Mouse (Mus musculus) small intestine, adult 2 months (tissue): ENCODE data around the gene Ercc4. TPM values are rescaled to one million over a fixed set of nuclear protein-coding genes. Genes with fewer than 3 reads are reported as not detected.
A peak's percentile ranks its signal among the peaks of the same experiment; 100 is the strongest.
"Not testable (repeated sequence)": the region's sequence is repeated elsewhere in the genome, so short reads cannot be mapped to it uniquely, and the experiment has no call there.

Experiments used
- H3K27ac ChIP-seq: fragments of 200-500 bp; 2 replicates; pipeline ENCODE4 v1.5.1; 2012; ENCODE audit warnings: low read depth, low read length, control low read depth, inconsistent platforms; ENCODE audit not compliant: insufficient read depth
- H3K27me3 ChIP-seq: fragments of 200-500 bp; 2 replicates; pipeline ENCODE4 v1.6.1; 2012; ENCODE audit warnings: mild to moderate bottlenecking, moderate library complexity, low read length, inconsistent platforms; ENCODE audit not compliant: control insufficient read depth, insufficient read depth
- H3K36me3 ChIP-seq: fragments of 200-500 bp; 2 replicates; pipeline ENCODE4 v1.6.1; 2012; ENCODE audit warnings: mild to moderate bottlenecking, low read length, control low read depth, inconsistent platforms; ENCODE audit not compliant: control insufficient read depth, insufficient read depth
- H3K4me1 ChIP-seq: fragments of 200-500 bp; 2 replicates; pipeline ENCODE4 v1.6.1; 2012; ENCODE audit warnings: low read length, inconsistent platforms, mixed read lengths; ENCODE audit not compliant: control insufficient read depth, insufficient read depth, insufficient read length
- H3K4me3 ChIP-seq: fragments of 200-500 bp; 2 replicates; pipeline ENCODE4 v1.5.1; 2012; ENCODE audit warnings: low read depth, mild to moderate bottlenecking, control low read depth, inconsistent platforms, low read length, moderate library complexity
- CTCF ChIP-seq: fragments of 200-500 bp; IDR thresholded peaks from 2 replicates; pipeline ENCODE4 v1.5.1; 2012; ENCODE audit warnings: low read depth, mild to moderate bottlenecking, control low read depth, inconsistent platforms, low read length, moderate library complexity, mixed read lengths; ENCODE audit not compliant: insufficient replicate concordance, insufficient read length; ENCODE audit errors: extremely low read depth
- POLR2A ChIP-seq: fragments of 200-500 bp; IDR thresholded peaks from 2 replicates; pipeline ENCODE4 v1.6.1; 2012; ENCODE audit warnings: low read depth, mild to moderate bottlenecking, control low read depth, inconsistent platforms, low read length, moderate library complexity
- WGBS: fragments of 180-500 bp; shearing (Covaris S2); methylation state at CpG from one replicate; pipeline ENCODE4 v1.1.7; 2018; 5-methylcytosine and 5-hydroxymethylcytosine counted together
- polyA plus RNA-seq: library from polyadenylated mRNA; depleted of rRNA; stranded (reverse); fragments of >200 nt; gene quantifications from 2 replicates; pipeline ENCODE4 v1.2.3, GENCODE M21; 2012

The Ercc4 gene
- polyA plus RNA-seq, 1 experiment = 10.9 TPM

DNA sequence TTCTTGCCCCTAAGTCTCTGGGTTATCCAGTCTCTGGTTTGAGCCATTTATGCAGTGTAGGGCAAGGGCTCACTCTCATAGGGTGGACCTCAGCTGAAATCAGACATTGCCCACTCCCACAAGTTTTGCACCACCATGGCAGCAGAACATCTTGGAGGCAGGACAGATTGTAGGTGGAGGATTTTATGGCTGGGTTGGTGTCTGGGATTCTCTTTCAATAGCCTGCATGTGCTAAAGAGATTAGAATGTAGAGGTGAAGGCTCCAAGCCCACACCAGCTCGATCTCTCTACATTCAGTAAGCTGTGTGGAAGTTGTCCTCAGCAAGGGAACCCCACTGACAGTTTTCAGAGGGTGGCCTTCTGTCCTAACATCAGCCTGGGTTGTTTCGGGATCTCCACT, 5.3 kb downstream of the Ercc4 start:
- H3K27ac ChIP-seq = no peak overlapping the region
- peaks cover 4% of the 10 kb centered on the region; the same call in 1 of the 2 replicates for H3K4me1 ChIP-seq
- peaks cover 20% of the 10 kb centered on the region for H3K36me3 ChIP-seq
- H3K27me3 ChIP-seq = no peaks in the 10 kb centered on the region
- 94% methylated on average over 2 of the region's 2 CpGs for WGBS
- TF ChIP-seq POLR2A (no peak), CTCF (no peak)
- H3K4me3 ChIP-seq = no peak overlapping the region

DNA sequence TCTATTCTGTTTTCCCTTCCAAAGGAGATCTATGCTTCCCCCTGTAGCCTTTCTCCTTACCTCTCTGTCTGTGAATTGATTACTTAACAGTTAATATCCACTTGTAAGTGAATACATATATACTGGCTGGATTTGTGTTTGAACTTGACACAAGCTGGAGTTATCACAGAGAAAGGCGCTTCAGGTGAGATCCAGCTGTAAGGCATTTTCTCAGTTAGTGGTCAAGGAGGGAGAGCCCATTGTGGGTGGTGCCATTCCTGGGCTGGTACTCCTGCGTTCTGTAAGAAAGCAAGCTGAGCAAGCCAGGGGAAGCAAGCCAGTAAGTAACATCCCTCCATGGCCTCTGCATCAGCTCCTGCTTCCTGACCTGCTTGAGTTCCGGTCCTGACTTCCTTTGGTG, 6.0 kb downstream of the Ercc4 start:
- not testable (repeated sequence) for H3K27ac ChIP-seq, H3K4me1 ChIP-seq, H3K4me3 ChIP-seq, H3K27me3 ChIP-seq
- H3K36me3 ChIP-seq = peaks cover 20% of the 10 kb centered on the region
- 92% methylated on average over 3 of the region's 3 CpGs for WGBS

DNA sequence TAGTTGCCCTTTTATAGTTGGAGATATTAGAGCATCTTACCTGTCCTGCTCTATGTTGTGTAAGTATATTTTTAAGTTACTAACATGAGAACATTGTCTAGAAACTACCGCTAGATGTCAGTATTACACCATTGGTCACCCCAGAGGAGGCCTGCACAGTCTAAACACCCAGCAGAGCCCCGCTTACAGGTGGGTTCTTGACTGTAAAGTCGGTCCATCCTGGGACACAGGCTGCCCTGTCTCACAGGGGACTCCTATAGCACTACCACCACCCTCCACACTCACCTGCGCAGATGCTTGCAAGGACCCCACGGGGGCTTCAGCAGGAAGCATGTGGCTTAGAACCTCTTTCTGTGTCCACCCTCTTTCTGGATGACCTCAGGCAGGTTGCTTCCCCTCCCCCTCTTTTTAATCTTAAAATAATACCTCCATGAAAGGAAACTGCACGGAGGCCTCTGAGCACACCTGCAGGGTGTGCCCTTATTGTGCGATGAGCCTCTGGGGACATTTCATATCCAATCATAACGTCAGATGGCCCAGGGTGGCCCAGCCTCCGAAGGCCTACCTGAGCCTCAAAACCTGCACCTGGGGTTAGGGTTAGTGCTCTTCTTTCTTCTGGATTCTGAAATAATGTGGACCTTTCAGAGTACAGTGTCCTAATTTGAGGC, 7.9 kb downstream of the Ercc4 start:
- no peaks in the 10 kb centered on the region for H3K4me1 ChIP-seq
- 54% methylated on average over 9 of the region's 9 CpGs for WGBS
- TF ChIP-seq CTCF = peak; percentile 64; the same call in 1 of the 2 replicates
- no peak for TF ChIP-seq POLR2A
- H3K4me3 ChIP-seq = no peak overlapping the region
- no peak overlapping the region for H3K27ac ChIP-seq
- peaks cover 29% of the 10 kb centered on the region for H3K36me3 ChIP-seq
- H3K27me3 ChIP-seq = no peaks in the 10 kb centered on the region

DNA sequence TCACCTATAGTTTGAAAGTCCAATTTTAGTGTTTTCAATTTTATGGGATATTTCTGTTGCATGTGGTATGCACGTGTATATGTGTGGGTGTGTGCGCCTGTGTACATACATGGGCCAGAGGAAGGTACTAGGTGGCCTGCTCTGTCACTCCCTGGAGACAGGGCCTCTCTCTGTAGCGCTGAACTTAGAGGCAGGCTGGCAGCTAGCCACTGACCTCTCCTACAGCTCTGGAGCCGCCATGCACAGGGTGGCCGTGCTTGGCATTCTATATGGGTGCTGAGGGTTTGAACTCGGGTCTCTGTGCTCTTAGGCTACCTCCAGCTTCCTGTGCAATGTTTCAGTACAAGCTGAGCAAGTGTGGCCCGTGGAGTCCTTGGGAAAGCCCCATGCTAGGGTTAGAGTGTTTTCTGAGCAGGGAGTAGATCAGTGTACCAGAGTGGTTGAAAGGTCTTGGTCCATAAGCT, 8.5 kb downstream of the Ercc4 start:
- 90% methylated on average over 7 of the region's 7 CpGs for WGBS
- no peak overlapping the region for H3K27ac ChIP-seq
- no peaks in the 10 kb centered on the region for H3K27me3 ChIP-seq
- H3K4me1 ChIP-seq = no peaks in the 10 kb centered on the region
- TF ChIP-seq CTCF (no peak), POLR2A (no peak)
- peaks cover 28% of the 10 kb centered on the region for H3K36me3 ChIP-seq
- H3K4me3 ChIP-seq = no peak overlapping the region

DNA sequence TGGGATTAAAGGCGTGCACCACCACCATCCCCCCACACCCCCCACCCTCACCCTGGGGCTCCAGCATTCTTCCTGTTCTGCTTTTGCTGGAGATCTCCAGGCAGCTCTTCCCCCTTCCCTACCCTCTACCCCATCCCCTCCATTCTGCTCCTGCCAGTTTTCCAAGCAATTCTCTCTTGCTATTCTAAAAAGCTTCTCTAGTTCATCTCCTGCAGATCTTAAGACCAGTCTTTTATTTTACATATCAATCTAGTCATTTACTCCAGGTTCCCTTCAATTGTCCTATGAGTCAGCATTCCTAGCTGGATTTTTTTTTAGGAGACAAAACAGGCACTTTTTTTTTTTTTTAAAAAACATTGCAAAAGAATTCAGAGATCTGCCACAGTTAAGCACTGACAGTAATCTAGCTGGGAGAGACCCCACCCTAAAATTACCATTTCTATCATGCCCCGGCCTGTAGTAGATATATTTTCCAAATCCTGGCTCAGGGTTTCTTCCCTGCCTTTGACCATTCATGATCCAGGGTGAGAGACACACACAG, 9.3 kb downstream of the Ercc4 start:
- Histone ChIP-seq H3K4me3 (no peak overlapping the region), H3K27ac (no peak overlapping the region), H3K27me3 (no peaks in the 10 kb centered on the region), H3K36me3 (peaks cover 28% of the 10 kb centered on the region), H3K4me1 (no peaks in the 10 kb centered on the region)
- WGBS = 93% methylated on average over 2 of the region's 2 CpGs
- TF ChIP-seq CTCF (no peak), POLR2A (no peak)

DNA sequence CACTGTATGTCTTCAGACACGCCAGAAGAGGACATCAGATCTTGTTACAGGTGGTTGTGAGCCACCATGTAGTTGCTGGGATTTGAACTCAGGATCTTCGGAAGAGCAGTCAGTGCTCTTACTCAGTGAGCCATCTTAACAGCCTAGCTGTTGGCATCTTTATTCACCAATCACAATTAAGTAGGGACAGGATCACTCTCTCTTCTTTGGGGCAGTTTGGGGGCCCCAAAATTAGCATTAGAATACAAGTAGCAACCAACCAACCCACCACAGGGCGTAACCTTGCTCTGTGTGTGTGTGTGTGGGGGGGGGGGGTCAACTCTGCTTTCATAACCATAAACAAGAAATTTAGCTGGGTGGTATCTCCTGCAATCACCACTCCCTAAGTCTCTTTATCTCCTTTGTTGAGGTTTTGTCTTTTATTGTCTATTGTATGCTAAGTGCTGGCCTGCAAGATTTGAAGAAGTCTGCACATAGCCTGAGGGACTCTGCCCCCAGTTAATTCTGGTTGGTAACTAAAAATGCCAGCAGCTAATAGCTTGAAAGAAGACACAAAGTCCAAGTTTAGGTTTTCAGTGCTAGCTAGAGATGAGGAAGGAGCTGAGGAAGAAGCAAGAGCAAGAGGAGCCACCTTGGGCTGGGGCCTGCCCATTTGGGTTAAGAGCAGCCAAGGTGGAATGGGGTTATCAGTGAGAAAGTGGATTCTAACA, 10.3 kb downstream of the Ercc4 start:
- no peaks in the 10 kb centered on the region for H3K4me1 ChIP-seq
- H3K27ac ChIP-seq = no peak overlapping the region
- 91% methylated on average over 3 of the region's 3 CpGs for WGBS
- no peaks in the 10 kb centered on the region for H3K27me3 ChIP-seq
- TF ChIP-seq CTCF (no peak), POLR2A (no peak)
- H3K4me3 ChIP-seq = no peak overlapping the region
- peaks cover 32% of the 10 kb centered on the region for H3K36me3 ChIP-seq

DNA sequence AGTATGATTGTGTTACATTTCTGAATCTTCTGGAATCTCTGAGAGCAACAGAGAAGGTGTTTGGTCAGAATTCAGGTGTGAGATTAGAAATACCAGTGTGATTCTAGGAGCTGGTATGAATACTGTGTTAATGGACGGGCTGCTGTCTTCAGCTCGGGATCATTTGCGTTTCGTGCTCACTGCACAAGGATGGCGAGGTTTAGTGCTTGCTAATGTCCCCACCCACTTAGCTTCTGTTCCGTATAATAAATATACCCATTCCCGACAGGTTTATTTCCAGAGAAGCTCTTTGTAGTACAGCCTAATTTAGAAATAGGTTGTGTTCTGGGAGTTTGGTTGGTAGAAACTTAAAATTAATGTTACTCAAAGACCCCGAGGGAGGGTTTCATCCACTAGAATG, 15.9 kb downstream of the Ercc4 start:
- H3K4me1 ChIP-seq = no peaks in the 10 kb centered on the region
- TF ChIP-seq POLR2A (no peak), CTCF (no peak)
- H3K4me3 ChIP-seq = no peak overlapping the region
- H3K27me3 ChIP-seq = no peaks in the 10 kb centered on the region
- H3K27ac ChIP-seq = no peak overlapping the region
- H3K36me3 ChIP-seq = peaks cover 69% of the 10 kb centered on the region
- WGBS = 95% methylated on average over 8 of the region's 8 CpGs
